Mouse (Mus musculus): ENCODE results near the gene Traf3. TPM values are rescaled to one million over a fixed set of nuclear protein-coding genes. Genes with fewer than 3 reads are reported as not detected.
A peak's percentile ranks its signal among the peaks of the same experiment; 100 is the strongest.

The Traf3 gene
- polyA plus RNA-seq, 1 experiment: 43.8 TPM

- TF ChIP-seq POLR2A (IDR thresholded peaks at IDR 0.05; ENCODE audit: borderline replicate concordance, extremely low read depth, insufficient read depth, insufficient read length, poor library complexity, severe bottlenecking): no peak
- no peak for TF ChIP-seq CTCF (IDR thresholded peaks at IDR 0.05; ENCODE audit: borderline replicate concordance, extremely low read depth, insufficient read depth, insufficient read length)
- no peak for DNase-seq (ENCODE audit: low read depth)
These were observed 135.3 kb downstream of the Traf3 start for GRCm38 (mm10) chr12:111301322-111302017.

- TF ChIP-seq CTCF (IDR thresholded peaks at IDR 0.05; ENCODE audit: borderline replicate concordance, extremely low read depth, insufficient read depth, insufficient read length): no peak
- TF ChIP-seq POLR2A (IDR thresholded peaks at IDR 0.05; ENCODE audit: borderline replicate concordance, extremely low read depth, insufficient read depth, insufficient read length, poor library complexity, severe bottlenecking): no peak
- DNase-seq (ENCODE audit: low read depth): no peak
These were observed 135.8 kb downstream of the Traf3 start for GRCm38 (mm10) chr12:111302018-111302345.

GRCm38 (mm10) chr12:111303702-111304337 is 137.7 kb downstream of the Traf3 start:
- DNase-seq (ENCODE audit: low read depth): no peak
- TF ChIP-seq POLR2A (IDR thresholded peaks at IDR 0.05; ENCODE audit: borderline replicate concordance, extremely low read depth, insufficient read depth, insufficient read length, poor library complexity, severe bottlenecking): no peak
- no peak for TF ChIP-seq CTCF (IDR thresholded peaks at IDR 0.05; ENCODE audit: borderline replicate concordance, extremely low read depth, insufficient read depth, insufficient read length)

- no peak for DNase-seq (ENCODE audit: low read depth)
- TF ChIP-seq POLR2A (IDR thresholded peaks at IDR 0.05; ENCODE audit: borderline replicate concordance, extremely low read depth, insufficient read depth, insufficient read length, poor library complexity, severe bottlenecking) (no peak), CTCF (IDR thresholded peaks at IDR 0.05; ENCODE audit: borderline replicate concordance, extremely low read depth, insufficient read depth, insufficient read length) (no peak)
These were observed 140.7 kb downstream of the Traf3 start for GRCm38 (mm10) chr12:111306821-111307220.

GRCm38 (mm10) chr12:111309256-111309655 is 143.1 kb downstream of the Traf3 start:
- DNase-seq (ENCODE audit: low read depth): peak; percentile 23
- TF ChIP-seq POLR2A (IDR thresholded peaks at IDR 0.05; ENCODE audit: borderline replicate concordance, extremely low read depth, insufficient read depth, insufficient read length, poor library complexity, severe bottlenecking) (no peak), CTCF (IDR thresholded peaks at IDR 0.05; ENCODE audit: borderline replicate concordance, extremely low read depth, insufficient read depth, insufficient read length) (no peak)

GRCm38 (mm10) chr12:111309931-111310330 is 143.8 kb downstream of the Traf3 start:
- no peak for TF ChIP-seq POLR2A (IDR thresholded peaks at IDR 0.05; ENCODE audit: borderline replicate concordance, extremely low read depth, insufficient read depth, insufficient read length, poor library complexity, severe bottlenecking)
- TF ChIP-seq CTCF (IDR thresholded peaks at IDR 0.05; ENCODE audit: borderline replicate concordance, extremely low read depth, insufficient read depth, insufficient read length): no peak
- DNase-seq (ENCODE audit: low read depth): no peak

- TF ChIP-seq CTCF (IDR thresholded peaks at IDR 0.05; ENCODE audit: borderline replicate concordance, extremely low read depth, insufficient read depth, insufficient read length) (no peak), POLR2A (IDR thresholded peaks at IDR 0.05; ENCODE audit: borderline replicate concordance, extremely low read depth, insufficient read depth, insufficient read length, poor library complexity, severe bottlenecking) (no peak)
- no peak for DNase-seq (ENCODE audit: low read depth)
These were observed 145.6 kb downstream of the Traf3 start for GRCm38 (mm10) chr12:111311775-111312174.

- DNase-seq (ENCODE audit: low read depth): no peak
- TF ChIP-seq CTCF (IDR thresholded peaks at IDR 0.05; ENCODE audit: borderline replicate concordance, extremely low read depth, insufficient read depth, insufficient read length) (no peak), POLR2A (IDR thresholded peaks at IDR 0.05; ENCODE audit: borderline replicate concordance, extremely low read depth, insufficient read depth, insufficient read length, poor library complexity, severe bottlenecking) (no peak)
These were observed 148.1 kb downstream of the Traf3 start for GRCm38 (mm10) chr12:111314273-111314672.

Other genes starting within 250 kb of the Traf3 start
- gene Ankrd9, start 187.3 kb upstream of the Traf3 start, polyA plus RNA-seq (2012; rRNA removed): 8.5 and 12.1 TPM in 2 replicates
- 14.9 and 19.1 TPM in 2 replicates for gene Rcor1, start 127.0 kb upstream of the Traf3 start, polyA plus RNA-seq (2012; rRNA removed)
- gene 4930595D18Rik, start 18.1 kb downstream of the Traf3 start, polyA plus RNA-seq (2012; rRNA removed): 0.20 and 0.29 TPM in 2 replicates
- 6.7 and 7.9 TPM in 2 replicates for gene Amn, start 104.7 kb downstream of the Traf3 start, polyA plus RNA-seq (2012; rRNA removed)
- 236 and 250 TPM in 2 replicates for gene Cdc42bpb, start 211.3 kb downstream of the Traf3 start, polyA plus RNA-seq (2012; rRNA removed)
- 0.46 and 0.93 TPM in 2 replicates for gene Lbhd2, start 240.4 kb downstream of the Traf3 start, polyA plus RNA-seq (2012; rRNA removed)